In genomic region chr1:91858101-91858790, GRCm38 (mm10) we compare ENCODE assay signal across 16 mouse cellular contexts. TPM values are rescaled to one million over a fixed set of nuclear protein-coding genes. Genes with fewer than 3 reads are reported as not detected.
A peak's percentile ranks its signal among the peaks of the same experiment; 100 is the strongest.
DNase-seq lines count a peak whose midpoint lies in the region; ATAC-seq and TF ChIP-seq lines count a peak whose summit lies in the region.
"Had no signal": no experiment of that assay in that cellular context is flagged by ENCODE, and none has a peak within 500 bp of the region (broad histone marks: within the 10 kb centered on the region; RNA-seq: fewer than 3 reads in every experiment).

No protein-coding gene starts in this region.

- no peaks in the 10 kb centered on the region for H3K27me3 ChIP-seq in forebrain, embryonic 10.5 days (ENCODE audit: poor library complexity, severe bottlenecking)
- no peaks in the 10 kb centered on the region for H3K27me3 ChIP-seq in neural tube, embryonic 15.5 days (replicated peaks)
- H3K27me3 ChIP-seq: embryonic facial prominence, embryonic 15.5 days; forebrain, embryonic 15.5 days had no signal

- no peak overlapping the region for H3K4me2 ChIP-seq in neural tube, embryonic 15.5 days
- H3K4me2 ChIP-seq: embryonic facial prominence, embryonic 15.5 days; forebrain, embryonic 15.5 days; liver, embryonic 11.5 days had no signal

- WGBS in forebrain, embryonic 10.5 days = 84% methylated on average over 11 of the region's 11 CpGs
- 86% methylated on average over 11 of the region's 11 CpGs for WGBS in neural tube, embryonic 15.5 days

- H3K36me3 ChIP-seq in forebrain, embryonic 10.5 days (replicated peaks) = no peaks in the 10 kb centered on the region
- no peaks in the 10 kb centered on the region for H3K36me3 ChIP-seq in neural tube, embryonic 15.5 days
- H3K36me3 ChIP-seq: embryonic facial prominence, embryonic 15.5 days; forebrain, embryonic 15.5 days had no signal

- TF ChIP-seq CTCF in gastrocnemius, adult 2 months (IDR thresholded peaks at IDR 0.05) = no peak

- ATAC-seq in neural tube, embryonic 15.5 days (ENCODE audit: low FRiP score) = no peak
- ATAC-seq: forebrain, embryonic 15.5 days; hindbrain, embryonic 16.5 days had no signal

- intact Hi-C loops in gastrocnemius, adult 2 months (cut with DNase I) = no loop called here
- intact Hi-C loops in gastrocnemius, postnatal 14 days (cut with DNase I; ENCODE audit: low total_unique reads) = no loop called here

- no peak overlapping the region for H3K9ac ChIP-seq in neural tube, embryonic 15.5 days (replicated peaks)
- H3K9ac ChIP-seq: embryonic facial prominence, embryonic 15.5 days; forebrain, embryonic 15.5 days had no signal

- no peaks in the 10 kb centered on the region for H3K9me3 ChIP-seq in forebrain, embryonic 10.5 days
- no peaks in the 10 kb centered on the region for H3K9me3 ChIP-seq in neural tube, embryonic 15.5 days (replicated peaks)
- H3K9me3 ChIP-seq: embryonic facial prominence, embryonic 15.5 days; forebrain, embryonic 15.5 days had no signal

- H3K4me1 ChIP-seq in forebrain, embryonic 10.5 days = no peaks in the 10 kb centered on the region
- no peaks in the 10 kb centered on the region for H3K4me1 ChIP-seq in neural tube, embryonic 15.5 days
- H3K4me1 ChIP-seq: forebrain, embryonic 15.5 days had no signal

- H3K4me3 ChIP-seq in gastrocnemius, adult 2 months = no peak overlapping the region
- H3K4me3 ChIP-seq in forebrain, embryonic 10.5 days = no peak overlapping the region
- H3K4me3 ChIP-seq in neural tube, embryonic 15.5 days (replicated peaks) = no peak overlapping the region
- H3K4me3 ChIP-seq: embryonic facial prominence, embryonic 15.5 days; forebrain, embryonic 15.5 days; myocyte had no signal

- H3K27ac ChIP-seq in gastrocnemius, adult 2 months = peak overlapping the region; percentile 38
- no peak overlapping the region for H3K27ac ChIP-seq in forebrain, embryonic 10.5 days
- no peak overlapping the region for H3K27ac ChIP-seq in neural tube, embryonic 15.5 days (replicated peaks)
- H3K27ac ChIP-seq: embryonic facial prominence, embryonic 15.5 days; forebrain, embryonic 15.5 days had no signal

- DNase-seq in gastrocnemius, adult 2 months = peak; percentile 66
- no peak for DNase-seq in gastrocnemius, postnatal 14 days
- peak; percentile 17 to 42 for DNase-seq in lung, adult 18-20 months
- no peak for DNase-seq in lung, postnatal 36 days
- DNase-seq in adrenal gland, postnatal 25 days = peak; percentile 16
- DNase-seq in skeletal muscle tissue, adult 2 months (ENCODE audit: low read depth, low spot score) = peak; percentile 62
- no peak for DNase-seq in forebrain, embryonic 10.5 days (ENCODE audit: extremely low spot score, low spot score)
- DNase-seq: cerebellum, adult 18-20 months; layer of hippocampus, postnatal 36 days; thymus, postnatal 4 days had no signal

RNA-seq across cellular contexts. Expression of gene Twist2, which starts 57.0 kb away (rescaled TPM):
- total RNA-seq in gastrocnemius, adult 2 months (2021) = 1 to 10 TPM in 1 of 2 experiments, under 1 TPM in 1; 0.97 to 3.0 TPM
- total RNA-seq in gastrocnemius, postnatal 14 days (2021) = 1 to 10 TPM; 2.0 to 2.5 TPM
- total RNA-seq in adrenal gland, postnatal 25 days (2021) = 1.6 and 1.7 TPM in 2 replicates
- 9.7 and 10.5 TPM in 2 replicates for polyA plus RNA-seq in forebrain, embryonic 10.5 days (2016; fragmentation: Nextera tagmentation; extraction: Ambion mirVana)
- 2.8 and 4.8 TPM in 2 replicates for polyA plus RNA-seq in neural tube, embryonic 15.5 days (2015; fragmentation: Nextera tagmentation; extraction: Ambion mirVana)

Comparison
In these comparisons a context has a peak if more than half of its experiments do, and no peak if none do; other contexts are left out.
1. DNase-seq: peak in gastrocnemius, adult 2 months (single experiment), lung, adult 18-20 months (2 of 2), adrenal gland, postnatal 25 days (single experiment) and skeletal muscle tissue, adult 2 months (single experiment); none in gastrocnemius, postnatal 14 days (single experiment), lung, postnatal 36 days (single experiment) and forebrain, embryonic 10.5 days (single experiment).